Mouse (Mus musculus): ENCODE results near the gene Pgghg. TPM values are rescaled to one million over a fixed set of nuclear protein-coding genes. Genes with fewer than 3 reads are reported as not detected.
"Not testable (repeated sequence)": the region's sequence is repeated elsewhere in the genome, so short reads cannot be mapped to it uniquely, and the experiment has no call there.

Pgghg gene
- polyA plus RNA-seq, 1 experiment from 2014 or later = 6.0 TPM

DNA sequence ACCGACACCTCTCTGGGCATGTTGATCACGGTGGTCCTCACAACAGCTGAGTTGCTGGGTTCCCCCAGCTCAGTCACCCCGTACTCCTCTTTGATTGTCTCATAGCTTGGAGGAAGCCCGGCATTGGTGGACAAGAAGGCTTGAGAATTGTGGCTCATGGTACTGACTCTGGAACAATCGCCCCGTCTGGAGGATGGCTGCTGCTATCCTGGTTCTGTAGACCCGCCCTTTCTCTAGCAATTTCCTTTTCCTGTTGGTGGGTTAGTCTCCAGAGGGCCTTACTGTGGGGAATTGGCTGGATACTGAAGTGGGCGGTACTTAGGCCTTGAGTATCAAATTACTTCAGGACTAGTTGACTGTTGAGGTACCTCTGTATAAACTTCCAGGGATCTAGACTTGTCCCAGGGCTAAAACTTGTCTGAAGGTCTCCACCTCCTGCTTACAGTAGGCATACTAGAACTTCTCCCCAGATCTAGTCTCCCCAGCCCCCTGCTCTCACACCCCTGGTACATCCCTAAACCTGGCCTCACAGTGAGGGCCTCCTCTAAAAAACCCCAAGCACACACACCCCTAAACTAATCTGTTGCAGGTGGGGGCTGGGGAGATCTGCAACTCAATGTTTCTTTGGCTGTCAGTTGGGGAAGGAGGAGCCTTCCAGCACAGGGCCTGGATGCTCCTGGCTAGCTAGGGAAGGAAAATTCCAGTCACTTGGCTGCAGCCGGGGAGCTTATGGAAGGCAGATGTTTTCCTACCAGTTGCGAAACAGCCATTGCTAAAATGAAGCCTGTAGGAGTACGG, 14.8 kb downstream of the Pgghg start, which contains the start of the genes Gm45717 and Ifitm2:
Gm45717 (minus strand) TSS at position 180 of the 798 bp plus-strand sequence.
Ifitm2 (minus strand) TSS at position 230 of the 798 bp plus-strand sequence.
- H3K4me1 ChIP-seq (replicated peaks) = peaks cover 54% of the 10 kb centered on the region
- WGBS (ENCODE audit: insufficient replicate concordance) = 13% methylated on average over 11 of the region's 11 CpGs
- peak within 1 kb of the TSS; percentile 37; the same call in 1 of the 2 replicates for H3K9ac ChIP-seq
- H3K27ac ChIP-seq (replicated peaks) = peak within 1 kb of the TSS; percentile 77
- H3K9me3 ChIP-seq (replicated peaks) = no peaks in the 10 kb centered on the region
- H3K4me2 ChIP-seq = peak within 1 kb of the TSS; percentile 65
- no peaks in the 10 kb centered on the region for H3K27me3 ChIP-seq
- H3K36me3 ChIP-seq (replicated peaks) = 0 out of 2 replicates have a peak, but pooled peaks cover 4% of the 10 kb centered on the region
- peak within 1 kb of the TSS; percentile 56 for H3K4me3 ChIP-seq (replicated peaks)
- peak; percentile 70 for ATAC-seq (ENCODE audit: insufficient read depth)

DNA sequence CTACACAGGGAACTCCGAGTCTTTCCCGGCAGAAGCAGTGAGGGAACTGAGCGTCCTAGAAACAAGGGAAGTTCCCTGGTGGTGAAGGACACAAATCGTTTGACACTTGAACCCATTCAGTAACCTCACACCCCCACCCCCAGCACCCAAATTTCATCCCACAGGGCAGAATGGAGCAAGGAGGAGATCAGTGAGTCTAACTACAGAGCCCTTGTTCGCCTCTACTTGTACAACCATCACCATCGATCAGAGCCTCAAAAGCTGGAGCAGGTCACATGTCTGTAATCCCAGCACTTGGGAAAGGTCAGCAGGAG, 15.3 kb downstream of the Pgghg start:
- ATAC-seq (ENCODE audit: insufficient read depth) = no peak
- Histone ChIP-seq H3K27ac (replicated peaks) (peak overlapping the region; percentile 77), H3K36me3 (replicated peaks) (0 out of 2 replicates have a peak, but pooled peaks cover 4% of the 10 kb centered on the region), H3K4me2 (peak overlapping the region; percentile 65; the same call in 1 of the 2 replicates), H3K9ac (no peak overlapping the region), H3K4me1 (replicated peaks) (peaks cover 49% of the 10 kb centered on the region), H3K4me3 (replicated peaks) (no peak overlapping the region), H3K9me3 (replicated peaks) (no peaks in the 10 kb centered on the region), H3K27me3 (no peaks in the 10 kb centered on the region)
- WGBS (ENCODE audit: insufficient replicate concordance) = 43% methylated on average over 6 of the region's 6 CpGs

DNA sequence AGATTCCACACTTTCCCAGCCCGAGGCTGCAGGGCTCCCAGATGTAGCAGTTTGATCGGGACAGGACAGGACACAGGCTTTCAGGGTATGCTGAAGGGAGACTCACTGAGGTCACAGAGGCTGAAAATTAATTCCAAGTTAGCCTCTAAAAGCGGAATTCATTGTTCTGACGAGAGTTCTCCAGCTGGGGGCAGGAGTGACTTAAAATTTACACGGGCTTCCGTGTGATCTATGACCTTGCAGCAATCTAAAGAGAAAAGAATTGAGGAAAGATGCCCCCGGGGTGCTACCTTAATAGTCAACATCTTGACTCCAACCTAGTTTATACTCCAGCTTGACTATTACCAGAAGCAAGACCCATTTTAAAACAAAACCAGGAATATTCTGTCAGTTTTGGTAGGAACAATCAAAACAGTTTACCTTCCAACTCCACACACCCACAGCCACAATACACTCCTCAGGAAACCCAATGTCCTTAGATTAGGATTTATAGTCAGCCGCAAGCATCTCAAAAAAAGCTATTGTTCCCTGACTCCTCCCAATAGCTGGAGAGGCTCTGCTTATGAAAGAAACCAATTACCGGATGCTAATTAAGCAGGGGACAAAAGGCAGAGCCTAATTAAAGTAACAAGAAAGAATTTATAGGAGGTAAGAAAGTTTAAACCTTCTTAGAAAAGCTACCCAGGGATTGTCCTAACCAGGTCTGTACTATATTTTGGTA, 18.1 kb downstream of the Pgghg start:
- Histone ChIP-seq H3K4me1 (replicated peaks) (peaks cover 24% of the 10 kb centered on the region), H3K27ac (replicated peaks) (no peak overlapping the region), H3K9ac (no peak overlapping the region), H3K4me2 (no peak overlapping the region), H3K36me3 (replicated peaks) (no peaks in the 10 kb centered on the region), H3K27me3 (no peaks in the 10 kb centered on the region), H3K9me3 (replicated peaks) (no peaks in the 10 kb centered on the region), H3K4me3 (replicated peaks) (no peak overlapping the region)
- ATAC-seq (ENCODE audit: insufficient read depth) = no peak
- 8% methylated on average over 9 of the region's 9 CpGs for WGBS (ENCODE audit: insufficient replicate concordance)

DNA sequence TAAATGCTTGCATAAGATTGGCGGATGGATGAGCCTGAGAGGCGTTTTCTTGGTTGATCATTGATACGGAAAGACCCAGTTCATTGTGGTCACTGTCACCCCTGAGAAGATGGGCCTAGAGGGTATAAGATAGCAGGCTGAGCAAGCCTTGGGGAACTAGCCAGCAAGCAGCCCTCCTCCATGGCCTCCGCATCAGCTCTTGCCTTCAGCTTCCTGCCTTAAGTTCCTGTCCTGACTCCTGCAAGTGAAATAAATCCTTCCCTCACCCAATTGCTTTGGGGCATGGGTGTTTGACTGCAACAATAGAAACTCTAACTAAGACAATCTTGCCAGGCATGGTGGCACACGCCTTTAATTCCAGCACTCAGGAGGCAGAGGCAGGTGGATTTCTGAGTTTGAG, 18.8 kb downstream of the Pgghg start:
- H3K9me3 ChIP-seq (replicated peaks) = no peaks in the 10 kb centered on the region
- no peak overlapping the region for H3K9ac ChIP-seq
- H3K27ac ChIP-seq (replicated peaks) = no peak overlapping the region
- no peaks in the 10 kb centered on the region for H3K27me3 ChIP-seq
- WGBS (ENCODE audit: insufficient replicate concordance) = 47% methylated on average over 5 of the region's 5 CpGs
- H3K4me3 ChIP-seq (replicated peaks) = no peak overlapping the region
- no peaks in the 10 kb centered on the region for H3K36me3 ChIP-seq (replicated peaks)
- H3K4me1 ChIP-seq (replicated peaks) = peaks cover 17% of the 10 kb centered on the region
- no peak overlapping the region for H3K4me2 ChIP-seq
- no peak for ATAC-seq (ENCODE audit: insufficient read depth)

DNA sequence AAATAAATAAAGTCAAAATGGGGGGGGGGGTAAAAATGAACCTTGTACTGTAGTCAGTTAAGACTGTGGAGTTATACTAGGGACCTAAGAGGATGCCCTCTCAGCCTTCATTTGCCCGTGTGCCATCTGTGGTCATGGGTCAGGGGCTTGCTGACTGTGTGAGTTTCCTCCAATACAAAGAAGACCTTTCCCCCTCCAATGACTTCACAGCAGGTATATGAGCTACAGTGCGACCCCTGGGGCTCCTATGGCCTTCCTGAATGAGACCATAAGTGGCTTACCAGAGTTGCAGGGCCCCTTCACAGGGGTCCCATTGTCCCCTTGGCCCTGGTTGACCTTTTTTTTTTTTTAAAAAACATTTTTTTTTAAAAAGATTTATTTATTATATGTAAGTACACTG, 20.2 kb downstream of the Pgghg start:
- no peaks in the 10 kb centered on the region for H3K36me3 ChIP-seq (replicated peaks)
- no peak for ATAC-seq (ENCODE audit: insufficient read depth)
- no peak overlapping the region for H3K27ac ChIP-seq (replicated peaks)
- peaks cover 7% of the 10 kb centered on the region for H3K4me1 ChIP-seq (replicated peaks)
- H3K4me3 ChIP-seq (replicated peaks) = no peak overlapping the region
- no peaks in the 10 kb centered on the region for H3K27me3 ChIP-seq
- no peak overlapping the region for H3K9ac ChIP-seq
- H3K9me3 ChIP-seq (replicated peaks) = no peaks in the 10 kb centered on the region
- 63% methylated on average over 2 of the region's 2 CpGs for WGBS (ENCODE audit: insufficient replicate concordance)
- H3K4me2 ChIP-seq = no peak overlapping the region

DNA sequence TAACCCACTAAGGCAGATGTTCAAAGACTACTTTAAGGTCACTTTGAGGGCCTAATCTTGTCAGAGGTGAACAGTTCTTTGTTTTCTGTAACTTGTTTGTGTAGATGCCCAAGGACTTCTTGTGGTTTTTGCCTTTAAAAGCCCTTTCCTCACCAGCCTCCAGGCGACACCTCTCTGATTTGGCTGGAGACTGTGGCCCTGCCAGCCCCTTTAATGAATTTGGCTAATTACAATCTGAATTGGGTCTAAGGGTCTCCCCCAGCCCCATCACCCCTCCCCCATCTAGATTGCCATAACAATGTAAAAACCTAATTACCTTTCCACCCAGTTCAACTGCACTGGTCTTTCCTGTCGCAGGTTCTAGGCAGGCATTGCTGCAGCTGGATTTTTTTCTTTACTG, 21.5 kb downstream of the Pgghg start:
- ATAC-seq (ENCODE audit: insufficient read depth) = no peak
- H3K36me3 ChIP-seq (replicated peaks) = no peaks in the 10 kb centered on the region
- no peak overlapping the region for H3K27ac ChIP-seq (replicated peaks)
- no peaks in the 10 kb centered on the region for H3K27me3 ChIP-seq
- H3K9ac ChIP-seq = no peak overlapping the region
- no peak overlapping the region for H3K4me3 ChIP-seq (replicated peaks)
- no peak overlapping the region for H3K4me2 ChIP-seq
- 65% methylated on average over 2 of the region's 2 CpGs for WGBS (ENCODE audit: insufficient replicate concordance)
- no peaks in the 10 kb centered on the region for H3K9me3 ChIP-seq (replicated peaks)
- H3K4me1 ChIP-seq (replicated peaks) = 0 out of 2 replicates have a peak, but pooled peaks cover under 1% of the 10 kb centered on the region

DNA sequence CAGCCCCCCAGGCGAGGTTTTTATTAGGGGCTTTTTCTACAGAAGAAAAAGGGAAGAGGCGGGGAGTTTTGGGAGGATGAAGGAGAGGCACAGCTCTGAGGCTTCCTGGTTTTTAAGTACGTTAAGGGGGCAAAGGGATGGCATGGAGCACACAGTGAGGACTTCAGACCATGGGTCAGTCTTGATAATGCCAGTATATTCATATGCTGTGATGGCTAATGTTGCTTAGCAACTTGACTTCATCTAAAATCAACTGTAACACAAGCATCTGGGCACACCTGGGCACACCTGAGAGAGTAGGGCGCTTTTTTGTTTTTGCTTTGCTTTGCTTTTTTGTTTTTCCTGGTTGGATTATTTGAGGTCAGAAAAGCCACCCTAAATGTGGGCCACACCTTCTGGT, 25.7 kb downstream of the Pgghg start, which contains the start of gene Ifitm1:
Ifitm1 (plus strand) TSS at position 301 of the 400 bp plus-strand sequence.
- H3K4me3 ChIP-seq (replicated peaks) = no peak within 1 kb of the TSS
- ATAC-seq (ENCODE audit: insufficient read depth) = no peak
- H3K9ac ChIP-seq = no peak within 1 kb of the TSS
- 63% methylated on average over 4 of the region's 4 CpGs for WGBS (ENCODE audit: insufficient replicate concordance)
- no peaks in the 10 kb centered on the region for H3K9me3 ChIP-seq (replicated peaks)
- H3K27ac ChIP-seq (replicated peaks) = no peak within 1 kb of the TSS
- no peaks in the 10 kb centered on the region for H3K27me3 ChIP-seq
- no peak within 1 kb of the TSS for H3K4me2 ChIP-seq
- H3K36me3 ChIP-seq (replicated peaks) = no peaks in the 10 kb centered on the region
- peaks cover 28% of the 10 kb centered on the region for H3K4me1 ChIP-seq (replicated peaks)

DNA sequence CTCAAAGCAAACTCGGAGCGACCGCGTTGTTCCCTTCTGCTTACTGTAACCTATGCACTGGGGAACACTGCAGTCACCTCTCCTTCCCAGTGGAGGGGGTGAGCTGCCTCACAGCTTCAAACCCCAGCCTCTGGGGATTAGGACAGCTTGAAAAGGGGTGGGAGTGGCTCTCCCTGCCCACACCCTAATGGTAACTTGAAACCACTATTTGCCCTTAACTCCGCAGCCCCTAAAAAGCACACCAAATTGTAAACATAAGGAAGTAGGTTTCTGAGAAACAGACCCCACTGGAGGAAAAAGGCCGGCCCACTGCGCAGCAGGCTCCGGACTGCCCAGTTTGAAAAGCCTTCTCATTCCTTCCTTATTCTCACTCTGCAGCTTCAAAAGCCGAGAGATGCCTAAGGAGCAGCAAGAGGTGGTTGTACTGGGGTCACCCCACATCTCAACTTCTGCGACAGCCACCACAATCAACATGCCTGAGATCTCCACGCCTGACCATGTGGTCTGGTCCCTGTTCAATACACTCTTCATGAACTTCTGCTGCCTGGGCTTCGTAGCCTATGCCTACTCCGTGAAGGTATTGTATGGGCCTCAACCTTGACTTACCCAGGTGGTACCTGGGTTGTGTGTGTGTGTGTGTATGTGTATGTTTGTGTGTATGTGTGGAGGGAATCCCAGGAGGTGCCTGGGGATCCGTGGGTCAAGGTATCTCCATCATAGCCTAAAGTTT, 26.8 kb downstream of the Pgghg start:
- Histone ChIP-seq H3K27me3 (no peaks in the 10 kb centered on the region), H3K4me2 (no peak overlapping the region), H3K4me1 (replicated peaks) (peaks cover 28% of the 10 kb centered on the region), H3K36me3 (replicated peaks) (no peaks in the 10 kb centered on the region), H3K9me3 (replicated peaks) (no peaks in the 10 kb centered on the region), H3K27ac (replicated peaks) (no peak overlapping the region), H3K4me3 (replicated peaks) (no peak overlapping the region), H3K9ac (no peak overlapping the region)
- ATAC-seq (ENCODE audit: insufficient read depth) = no peak
- WGBS (ENCODE audit: insufficient replicate concordance) = 13% methylated on average over 14 of the region's 14 CpGs

DNA sequence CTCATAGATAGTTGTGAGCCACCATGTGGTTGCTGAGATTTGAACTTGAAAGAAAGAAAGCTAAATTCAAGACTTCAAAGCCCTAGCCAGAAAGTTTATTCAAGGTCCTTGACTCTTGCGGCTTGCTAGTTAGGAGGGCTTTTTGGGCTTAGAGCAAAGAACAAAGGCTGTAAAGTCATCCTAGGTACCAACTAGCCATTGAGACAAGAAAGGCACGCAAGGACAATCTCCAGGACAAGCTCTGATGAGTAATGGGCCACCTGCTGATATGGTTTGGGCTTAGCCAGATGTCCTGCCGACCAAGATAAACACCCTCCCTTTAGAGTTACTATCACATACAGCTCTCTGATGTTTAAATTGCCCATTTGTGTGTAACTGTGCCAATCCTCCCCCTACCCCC, 27.5 kb downstream of the Pgghg start:
- H3K27me3 ChIP-seq; H3K4me3 ChIP-seq (replicated peaks); H3K9me3 ChIP-seq (replicated peaks); H3K27ac ChIP-seq (replicated peaks); H3K4me2 ChIP-seq; ATAC-seq (ENCODE audit: insufficient read depth); H3K9ac ChIP-seq; H3K36me3 ChIP-seq (replicated peaks): not testable (repeated sequence)
- peaks cover 28% of the 10 kb centered on the region for H3K4me1 ChIP-seq (replicated peaks)
- 25% methylated on average over 3 of the region's 3 CpGs for WGBS (ENCODE audit: insufficient replicate concordance)

DNA sequence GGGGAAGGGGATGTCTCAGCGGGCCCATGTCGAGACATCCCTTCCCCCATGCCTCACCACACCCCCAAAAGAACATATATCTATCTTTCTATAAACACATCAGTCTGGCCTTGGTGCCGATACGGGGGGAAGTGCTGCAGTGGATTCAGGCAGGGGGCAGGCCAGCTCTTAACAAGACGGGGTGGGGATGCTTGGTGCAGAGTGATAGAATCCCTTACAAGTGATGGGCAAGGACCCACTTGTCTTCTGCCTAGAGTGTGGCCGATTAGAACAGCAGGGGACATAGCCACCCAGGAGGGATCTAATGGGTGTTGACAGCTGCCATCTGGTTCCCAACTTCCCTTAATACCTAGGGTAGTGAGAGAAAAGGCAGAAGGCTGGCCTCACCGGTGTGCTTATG, 29.7 kb downstream of the Pgghg start:
- ATAC-seq (ENCODE audit: insufficient read depth) = no peak
- Histone ChIP-seq H3K27me3 (no peaks in the 10 kb centered on the region), H3K9ac (no peak overlapping the region), H3K9me3 (replicated peaks) (no peaks in the 10 kb centered on the region), H3K4me1 (replicated peaks) (peaks cover 28% of the 10 kb centered on the region), H3K4me2 (no peak overlapping the region), H3K36me3 (replicated peaks) (no peaks in the 10 kb centered on the region), H3K4me3 (replicated peaks) (no peak overlapping the region), H3K27ac (replicated peaks) (no peak overlapping the region)
- 33% methylated on average over 7 of the region's 7 CpGs for WGBS (ENCODE audit: insufficient replicate concordance)

Measured in liver, embryonic 15.5 days (tissue).